Comparison of ENCODE assay signal across 8 mouse cellular contexts in genomic region chr3:110250839-110251700, GRCm38 (mm10). TPM values are rescaled to one million over a fixed set of nuclear protein-coding genes. Genes with fewer than 3 reads are reported as not detected.
DNase-seq lines count a peak whose midpoint lies in the region; ATAC-seq lines count a peak whose summit lies in the region.

TSS of gene Prmt6 (minus strand) at chr3:110250998.

- peak; percentile 91 for ATAC-seq in intestine, embryonic 14.5 days (replicated peaks; ENCODE audit: low FRiP score, low TSS enrichment, low read depth)
- peak; percentile 86 for ATAC-seq in megakaryocyte progenitor cell, adult 5-6 weeks (replicated peaks; ENCODE audit: poor library complexity)

- 21% methylated on average over 37 of the region's 38 CpGs for WGBS in intestine, embryonic 14.5 days

- H3K36me3 ChIP-seq in intestine, embryonic 14.5 days (ENCODE audit: control insufficient read depth, insufficient read depth, low read length): peaks cover 18% of the 10 kb centered on the region

- H3K27ac ChIP-seq in intestine, embryonic 14.5 days (ENCODE audit: low read depth): peak within 1 kb of the TSS; percentile 93

- peak within 1 kb of the TSS; percentile 97 for H3K4me3 ChIP-seq in intestine, embryonic 14.5 days (ENCODE audit: low read depth, low read length)

- H3K9ac ChIP-seq in intestine, embryonic 14.5 days (ENCODE audit: low read length): peak within 1 kb of the TSS; percentile 97

- peaks cover 12% of the 10 kb centered on the region; the same call in 1 of the 2 replicates for H3K4me1 ChIP-seq in intestine, embryonic 14.5 days (replicated peaks; ENCODE audit: control insufficient read depth, insufficient read depth, low read length)

- intact Hi-C loops in left cerebral cortex, postnatal 10 days (cut with DNase I): loop anchor here (2.0 kb wide), 1 partner anchor 108 kb away; no protein-coding TSS in a partner anchor

- H3K4me2 ChIP-seq in intestine, embryonic 14.5 days (ENCODE audit: low read length): peak within 1 kb of the TSS; percentile 58

- DNase-seq in ovary, adult 18-20 months (ENCODE audit: low spot score): peak; percentile 87
- DNase-seq in ovary, postnatal 10 days (ENCODE audit: low spot score): no peak
- DNase-seq in embryo, embryonic 11.5 days (ENCODE audit: low read depth, low spot score): peak; percentile 82
- peak; percentile 86 for DNase-seq in gastrocnemius, postnatal 25 days
- no peak for DNase-seq in intestine, embryonic 14.5 days (ENCODE audit: low spot score)
- DNase-seq in left cerebral cortex, postnatal 10 days (ENCODE audit: extremely low spot score in 1 of 2, low spot score in 2 of 2): peak; percentile 91 to 92
- peak; percentile 77 for DNase-seq in skeletal muscle tissue, adult 2 months (ENCODE audit: low read depth, low spot score)

- no peaks in the 10 kb centered on the region for H3K27me3 ChIP-seq in intestine, embryonic 14.5 days (replicated peaks; ENCODE audit: control insufficient read depth, insufficient read depth, low read length)

- H3K9me3 ChIP-seq in intestine, embryonic 14.5 days (ENCODE audit: control insufficient read depth, low read length): no peaks in the 10 kb centered on the region

RNA-seq across cellular contexts. Expression of gene Prmt6, which starts in this region (rescaled TPM):
- 1 to 10 TPM; 2.4 to 2.5 TPM for total RNA-seq in gastrocnemius, postnatal 25 days (2021)
- polyA plus RNA-seq in intestine, embryonic 14.5 days (2014; fragmentation: Nextera tagmentation; extraction: Ambion mirVana): 21.3 and 23.9 TPM in 2 replicates
- total RNA-seq in left cerebral cortex, postnatal 10 days (2021): 10 to 100 TPM; 19.3 to 20.5 TPM
- 15.8 and 18.5 TPM in 2 replicates for total RNA-seq in megakaryocyte progenitor cell, adult 5-6 weeks (2015)
- 11.5 and 13.0 TPM in 2 replicates for total RNA-seq in megakaryocyte progenitor cell, adult 5-6 weeks (2017)

Comparison
In these comparisons a context has a peak if more than half of its experiments do, and no peak if none do; other contexts are left out.
1. DNase-seq: peak in ovary, adult 18-20 months (single experiment), embryo, embryonic 11.5 days (single experiment), gastrocnemius, postnatal 25 days (single experiment), left cerebral cortex, postnatal 10 days (2 of 2) and skeletal muscle tissue, adult 2 months (single experiment); none in ovary, postnatal 10 days (single experiment) and intestine, embryonic 14.5 days (single experiment).